Mouse (Mus musculus): ENCODE results near the gene Hrk. TPM values are rescaled to one million over a fixed set of nuclear protein-coding genes. Genes with fewer than 3 reads are reported as not detected.

Hrk gene
- total RNA-seq, 2 experiments from 2014 or later, result 45.3 to 48.5 TPM

DNA sequence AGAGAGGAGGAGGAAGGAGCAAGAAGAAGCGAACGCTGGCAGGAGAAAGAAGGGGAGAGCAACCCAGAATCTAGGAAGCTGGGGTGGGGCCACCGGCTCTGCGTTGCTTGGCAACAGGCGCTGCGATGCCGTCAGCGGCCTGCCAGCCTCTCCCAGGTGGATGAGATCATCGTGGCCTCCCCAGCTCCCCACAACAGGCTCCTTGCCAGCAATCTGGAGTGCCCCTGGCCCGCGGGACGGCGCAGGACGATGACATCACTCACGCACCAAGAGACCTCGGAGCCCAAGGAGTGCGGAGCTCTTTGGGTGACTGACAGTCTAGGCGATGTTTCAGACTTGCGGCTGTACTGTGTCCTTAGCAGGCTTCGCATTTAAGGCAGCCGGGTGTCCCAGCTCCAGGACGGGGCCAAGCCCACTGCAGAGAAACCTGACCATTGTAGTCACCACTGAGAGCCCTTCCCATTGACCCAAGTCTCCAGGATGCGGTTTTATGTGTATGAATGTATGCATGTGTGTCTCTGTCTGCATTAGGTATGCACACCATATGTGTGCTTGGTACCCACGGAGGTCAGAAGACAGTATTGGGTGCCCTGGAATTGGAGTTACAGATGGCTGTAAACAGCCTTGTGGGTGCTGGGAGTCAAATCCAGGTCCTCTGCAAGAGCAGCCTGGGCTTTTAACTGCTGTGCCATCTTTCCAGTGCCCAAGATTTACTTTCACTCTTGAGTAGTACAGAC lies 50.1 kb downstream of the Hrk start:
- DNase-seq (ENCODE audit: low spot score in 2 of 2), result peak; percentile 75 to 84

DNA sequence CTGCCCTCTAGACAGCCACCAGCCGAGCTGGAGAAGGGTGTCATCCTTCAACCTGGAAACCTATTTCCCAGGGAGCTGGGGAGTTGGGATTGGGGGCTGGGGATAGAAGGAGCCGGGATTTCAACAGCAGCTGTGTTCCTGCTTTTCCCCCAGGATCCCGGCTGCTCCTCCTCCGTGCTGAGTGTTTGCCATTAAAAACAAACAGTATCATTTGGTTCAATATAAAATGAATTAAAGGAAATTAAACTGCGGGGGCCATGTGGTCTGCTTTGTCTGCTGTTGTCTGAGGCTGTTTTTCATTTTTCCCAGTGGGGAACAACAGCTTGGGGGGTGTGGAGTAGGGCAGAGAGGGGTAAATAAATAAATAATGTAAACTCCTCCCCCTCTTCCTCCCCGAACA lies 53.0 kb downstream of the Hrk start:
- peak; percentile 30 to 45 for DNase-seq (ENCODE audit: low spot score in 2 of 2)

DNA sequence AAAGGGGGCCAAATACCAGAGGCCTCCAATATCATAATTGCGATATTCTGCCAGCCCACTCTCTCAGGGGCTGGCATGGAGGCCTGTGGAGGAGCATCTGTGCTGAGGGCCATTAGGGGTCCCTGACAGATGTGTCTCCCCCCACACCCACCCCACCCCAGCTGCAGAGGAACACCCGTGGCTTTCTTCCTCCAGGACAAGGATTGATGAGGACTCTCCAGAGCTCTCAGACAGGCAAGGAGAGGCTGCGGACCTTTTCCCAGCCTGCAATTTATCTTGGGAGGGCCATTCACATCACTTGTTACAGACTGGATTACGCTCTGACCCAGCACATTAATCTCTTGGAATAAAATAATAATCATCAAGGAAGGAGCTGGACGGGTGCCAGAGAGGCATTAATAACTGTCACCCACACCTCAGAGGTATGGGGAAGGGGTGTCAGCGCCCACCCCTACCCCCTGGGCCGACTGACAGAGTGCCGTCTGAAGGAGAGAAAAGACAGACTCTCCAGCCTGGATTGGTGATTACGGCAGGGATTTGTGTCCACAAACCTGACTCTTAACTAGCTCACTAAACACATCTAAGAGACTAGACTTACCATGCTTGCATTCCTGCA lies 58.8 kb downstream of the Hrk start:
- no peak for DNase-seq (ENCODE audit: low spot score in 2 of 2)

DNA sequence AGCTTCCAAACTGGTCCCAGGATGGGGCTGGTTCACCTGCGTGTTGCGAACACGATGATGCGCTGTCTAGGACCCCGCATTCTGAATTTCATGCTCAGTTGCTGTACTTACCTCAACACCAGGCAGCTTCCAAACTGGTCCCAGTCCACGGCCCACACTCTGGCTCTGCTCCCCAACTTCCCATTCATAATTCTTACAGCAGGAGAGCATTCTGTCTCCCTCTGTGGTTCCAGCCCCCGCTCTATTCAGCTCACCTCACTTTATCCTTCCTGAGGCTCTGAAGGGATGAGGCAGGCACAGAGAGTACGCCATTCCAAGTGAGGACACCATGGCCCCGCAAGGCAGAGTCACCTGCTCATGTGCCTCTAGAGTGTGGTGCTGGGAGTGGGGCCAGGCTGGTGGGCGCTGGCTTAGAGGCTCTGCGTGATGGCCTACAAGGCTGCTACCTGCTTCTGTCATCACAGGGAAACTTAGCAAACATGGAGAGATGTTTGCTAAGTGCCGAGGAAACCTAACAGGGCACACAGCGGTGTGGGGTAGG lies 65.7 kb downstream of the Hrk start:
- DNase-seq (ENCODE audit: low spot score in 2 of 2), result no peak

DNA sequence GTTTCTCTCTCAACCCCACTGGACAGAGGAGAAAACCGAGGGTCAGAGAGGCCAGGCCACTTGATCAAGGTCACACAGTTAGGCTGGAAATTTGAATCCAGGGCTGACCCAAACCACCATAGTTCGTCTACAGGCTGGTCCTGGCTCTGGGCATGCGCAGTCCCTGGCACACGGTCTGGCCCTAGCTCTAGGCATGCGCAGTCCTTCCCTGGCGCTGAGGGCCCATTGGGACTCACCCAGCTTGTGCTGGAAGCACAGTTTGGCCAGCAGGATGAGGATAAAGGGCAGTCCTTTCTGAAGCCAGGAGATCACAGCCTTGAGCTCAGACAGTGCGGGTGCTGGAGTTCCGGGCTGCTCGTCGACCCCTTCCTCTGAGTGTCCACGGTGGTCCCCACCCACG lies 72.4 kb downstream of the Hrk start:
- peak; percentile 44 to 66 for DNase-seq (ENCODE audit: low spot score in 2 of 2)

Other genes with a start within 250 kb of the Hrk start
- 100 to 1,000 TPM; 125 to 134 TPM for gene Fbxo21, start 187.9 kb upstream of the Hrk start, total RNA-seq (2021)
- gene Tesc, start 136.9 kb upstream of the Hrk start, total RNA-seq (2021), result 10 to 100 TPM; 41.3 to 42.2 TPM
- 10 to 100 TPM; 39.8 to 42.4 TPM for gene Fbxw8, start 9.2 kb upstream of the Hrk start, total RNA-seq (2021)
- gene Rnft2, start 80.5 kb downstream of the Hrk start, total RNA-seq (2021), result 10 to 100 TPM; 85.9 to 91.1 TPM
- 10 to 100 TPM; 18.4 to 19.5 TPM for gene 2410131K14Rik, start 80.6 kb downstream of the Hrk start, total RNA-seq (2021)